Mouse (Mus musculus) heart, embryonic 10.5 days (tissue): Measurements from ENCODE around the gene Actr5. TPM values are rescaled to one million over a fixed set of nuclear protein-coding genes. Genes with fewer than 3 reads are reported as not detected.
A peak's percentile ranks its signal among the peaks of the same experiment; 100 is the strongest.

ENCODE experiments used
- DNase-seq: peaks from one replicate; pipeline ENCODE4 v3.0.0-alpha.2; 2017; ENCODE audit warnings: low spot score
- H3K27ac ChIP-seq: fragments of 300-500 bp; sonication (generic); 2 replicates; pipeline ENCODE4 v1.5.1; 2016; ENCODE audit warnings: mild to moderate bottlenecking
- H3K27me3 ChIP-seq: fragments of 300-500 bp; sonication (generic); 2 replicates; pipeline ENCODE4 v1.6.1; 2016; ENCODE audit warnings: mild to moderate bottlenecking; ENCODE audit not compliant: poor library complexity, insufficient read depth, severe bottlenecking
- H3K36me3 ChIP-seq: fragments of 300-500 bp; sonication (generic); 2 replicates; pipeline ENCODE4 v1.6.1; 2016; ENCODE audit warnings: mild to moderate bottlenecking, moderate library complexity
- H3K4me1 ChIP-seq: fragments of 300-500 bp; sonication (generic); 2 replicates; pipeline ENCODE4 v1.6.1; 2016; ENCODE audit warnings: mild to moderate bottlenecking
- H3K4me3 ChIP-seq: fragments of 300-500 bp; sonication (generic); 2 replicates; pipeline ENCODE4 v1.5.1; 2016; ENCODE audit warnings: mild to moderate bottlenecking, moderate library complexity
- H3K9me3 ChIP-seq: fragments of 300-500 bp; sonication (generic); 2 replicates; pipeline ENCODE4 v1.6.1; 2016; ENCODE audit warnings: mild to moderate bottlenecking, moderate library complexity
- WGBS: fragments of 180-500 bp; shearing (Covaris S2); methylation state at CpG from one replicate; pipeline ENCODE4 v1.1.7; 2016; 5-methylcytosine and 5-hydroxymethylcytosine counted together
- polyA plus RNA-seq: library from polyadenylated mRNA; unstranded; fragments of >200 nt; fragmentation: Nextera tagmentation; extraction: Ambion mirVana; gene quantifications from 2 replicates; pipeline ENCODE4 v1.2.1, GENCODE M21; 2016

Gene Actr5
- polyA plus RNA-seq, 1 experiment from 2014 or later: 12.7 TPM

GRCm38 (mm10) chr2:158616790-158617189 is 7.9 kb upstream of the Actr5 start:
- H3K4me3 ChIP-seq: no peak overlapping the region
- no peak for DNase-seq
- 8% methylated on average over 11 of the region's 11 CpGs for WGBS
- no peaks in the 10 kb centered on the region for H3K9me3 ChIP-seq
- no peak overlapping the region for H3K27ac ChIP-seq
- H3K36me3 ChIP-seq: no peaks in the 10 kb centered on the region
- peaks cover 94% of the 10 kb centered on the region for H3K27me3 ChIP-seq
- peaks cover 26% of the 10 kb centered on the region for H3K4me1 ChIP-seq

DNA sequence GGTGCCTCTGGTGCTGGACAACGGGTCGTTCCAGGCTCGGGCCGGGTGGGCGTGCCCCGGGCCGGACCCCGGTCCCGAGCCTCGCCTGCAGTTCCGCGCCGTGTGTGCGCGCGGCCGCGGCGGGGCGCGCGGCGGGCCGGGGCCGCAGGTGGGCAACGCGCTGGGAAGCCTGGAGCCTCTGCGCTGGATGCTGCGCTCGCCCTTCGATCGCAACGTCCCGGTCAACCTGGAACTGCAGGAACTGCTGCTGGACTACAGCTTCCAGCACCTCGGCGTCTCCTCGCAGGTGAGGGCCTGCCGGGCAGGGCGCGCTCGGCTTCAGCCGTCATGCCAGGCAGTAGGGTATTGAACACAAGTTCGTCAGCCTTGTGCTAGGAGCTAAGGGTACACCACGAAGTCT is 543 bp downstream of the Actr5 start:
- Histone ChIP-seq H3K27ac (peak overlapping the region; percentile 93), H3K27me3 (peaks cover 19% of the 10 kb centered on the region; the same call in 1 of the 2 replicates), H3K4me1 (peaks cover 6% of the 10 kb centered on the region; the same call in 1 of the 2 replicates), H3K36me3 (peaks cover 36% of the 10 kb centered on the region), H3K9me3 (no peaks in the 10 kb centered on the region), H3K4me3 (peak overlapping the region; percentile 98)
- DNase-seq: no peak
- 1% methylated on average over 44 of the region's 44 CpGs for WGBS

DNA sequence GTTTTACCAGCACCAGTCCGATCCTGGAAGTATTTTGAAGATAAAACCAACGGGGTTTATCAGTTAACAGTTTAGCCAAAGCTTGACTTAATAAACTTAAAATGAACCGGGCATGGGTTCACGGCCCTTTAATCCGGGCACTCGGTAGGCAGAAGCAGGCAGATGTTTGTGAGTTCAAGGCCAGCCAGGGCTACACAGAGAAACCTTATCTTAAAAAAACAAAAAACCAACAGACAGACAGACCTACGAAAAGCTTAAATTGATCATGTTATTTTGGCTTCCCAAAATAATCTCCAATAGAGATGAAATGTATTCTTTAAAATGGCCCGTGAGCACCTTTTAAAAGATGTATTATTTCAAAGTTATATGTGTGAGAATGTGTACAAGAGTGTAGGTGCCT is 1.0 kb downstream of the Actr5 start:
- peaks cover 6% of the 10 kb centered on the region; the same call in 1 of the 2 replicates for H3K4me1 ChIP-seq
- 36% methylated on average over 8 of the region's 8 CpGs for WGBS
- H3K36me3 ChIP-seq: peaks cover 41% of the 10 kb centered on the region
- no peak for DNase-seq
- peak overlapping the region; percentile 98 for H3K4me3 ChIP-seq
- H3K9me3 ChIP-seq: no peaks in the 10 kb centered on the region
- H3K27me3 ChIP-seq: peaks cover 17% of the 10 kb centered on the region; the same call in 1 of the 2 replicates
- peak overlapping the region; percentile 93; the same call in 1 of the 2 replicates for H3K27ac ChIP-seq

- peaks cover 6% of the 10 kb centered on the region; the same call in 1 of the 2 replicates for H3K4me1 ChIP-seq
- WGBS: 69% methylated on average over 3 of the region's 3 CpGs
- H3K9me3 ChIP-seq: no peaks in the 10 kb centered on the region
- H3K27ac ChIP-seq: no peak overlapping the region
- H3K27me3 ChIP-seq: no peaks in the 10 kb centered on the region
- no peak overlapping the region for H3K4me3 ChIP-seq
- no peak for DNase-seq
- H3K36me3 ChIP-seq: peaks cover 72% of the 10 kb centered on the region
Observed at GRCm38 (mm10) chr2:158628858-158629257, 4.2 kb downstream of the Actr5 start.

DNA sequence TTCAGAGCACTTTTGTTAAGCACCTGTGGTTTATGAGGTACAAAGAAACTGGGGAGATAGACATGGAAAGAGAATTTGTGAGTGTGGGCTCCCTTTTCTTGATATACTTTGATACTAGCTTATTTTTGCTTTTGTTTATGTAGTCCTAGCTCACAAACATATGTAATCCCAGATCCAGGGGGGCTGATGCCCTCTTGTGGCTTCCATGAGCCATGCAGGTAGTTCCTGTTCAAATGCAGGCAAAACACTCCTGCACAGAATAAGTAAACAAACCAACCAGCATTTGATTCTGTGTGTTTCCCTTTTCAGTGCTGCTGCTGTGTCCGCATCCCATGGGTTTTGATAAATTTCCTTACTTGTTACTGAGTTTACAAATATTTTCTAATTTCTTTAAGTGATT is 4.7 kb downstream of the Actr5 start:
- Histone ChIP-seq H3K27me3 (no peaks in the 10 kb centered on the region), H3K4me1 (peaks cover 6% of the 10 kb centered on the region; the same call in 1 of the 2 replicates), H3K27ac (no peak overlapping the region), H3K36me3 (peaks cover 74% of the 10 kb centered on the region), H3K4me3 (no peak overlapping the region), H3K9me3 (no peaks in the 10 kb centered on the region)
- no peak for DNase-seq
- 67% methylated on average over 1 of the region's 1 CpGs for WGBS

DNA sequence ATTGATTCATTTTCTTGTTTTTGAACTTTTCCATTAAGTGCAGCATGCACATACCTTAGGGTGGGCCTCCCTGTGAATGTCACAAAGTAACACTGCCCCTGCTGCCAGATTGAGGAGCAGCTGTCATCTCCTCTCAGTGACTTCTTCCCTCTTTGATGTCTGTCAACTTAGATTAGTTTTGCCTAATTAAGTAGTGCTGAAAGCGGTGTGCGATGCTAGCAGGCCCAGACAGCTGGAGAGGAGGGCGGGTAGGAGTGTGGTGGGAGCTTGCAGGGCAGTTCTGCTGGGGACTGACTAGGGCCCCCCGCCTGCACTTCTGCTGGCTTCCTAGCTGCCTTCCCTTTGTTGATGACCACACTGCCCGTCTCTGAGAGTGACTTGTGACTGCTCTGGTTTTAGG is 7.2 kb downstream of the Actr5 start:
- DNase-seq: no peak
- WGBS: 73% methylated on average over 5 of the region's 5 CpGs
- no peaks in the 10 kb centered on the region for H3K27me3 ChIP-seq
- H3K4me3 ChIP-seq: no peak overlapping the region
- no peaks in the 10 kb centered on the region for H3K4me1 ChIP-seq
- no peaks in the 10 kb centered on the region for H3K9me3 ChIP-seq
- H3K27ac ChIP-seq: no peak overlapping the region
- H3K36me3 ChIP-seq: peaks cover 93% of the 10 kb centered on the region

- H3K9me3 ChIP-seq: no peaks in the 10 kb centered on the region
- no peak overlapping the region for H3K27ac ChIP-seq
- no peak for DNase-seq
- no peaks in the 10 kb centered on the region for H3K27me3 ChIP-seq
- no peak overlapping the region for H3K4me3 ChIP-seq
- H3K4me1 ChIP-seq: 0 out of 2 replicates have a peak, but pooled peaks cover 6% of the 10 kb centered on the region
- H3K36me3 ChIP-seq: peaks cover 40% of the 10 kb centered on the region
- WGBS: 18% methylated on average over 2 of the region's 2 CpGs
Observed at GRCm38 (mm10) chr2:158641869-158642268, 17.2 kb downstream of the Actr5 start.

- Histone ChIP-seq H3K4me3 (no peak overlapping the region), H3K4me1 (0 out of 2 replicates have a peak, but pooled peaks cover 6% of the 10 kb centered on the region), H3K27me3 (no peaks in the 10 kb centered on the region), H3K36me3 (peaks cover 33% of the 10 kb centered on the region), H3K27ac (no peak overlapping the region), H3K9me3 (no peaks in the 10 kb centered on the region)
- WGBS: 69% methylated on average over 2 of the region's 2 CpGs
- DNase-seq: no peak
Observed at GRCm38 (mm10) chr2:158642587-158642986, 17.9 kb downstream of the Actr5 start.

- Histone ChIP-seq H3K4me3 (no peak overlapping the region), H3K4me1 (0 out of 2 replicates have a peak, but pooled peaks cover 3% of the 10 kb centered on the region), H3K9me3 (no peaks in the 10 kb centered on the region), H3K36me3 (peaks cover 21% of the 10 kb centered on the region), H3K27me3 (no peaks in the 10 kb centered on the region), H3K27ac (no peak overlapping the region)
- no peak for DNase-seq
- WGBS: 87% methylated on average over 3 of the region's 3 CpGs
Observed at GRCm38 (mm10) chr2:158643791-158644190, 19.1 kb downstream of the Actr5 start.

- no peak overlapping the region for H3K27ac ChIP-seq
- H3K9me3 ChIP-seq: no peaks in the 10 kb centered on the region
- H3K4me3 ChIP-seq: no peak overlapping the region
- no peak for DNase-seq
- H3K27me3 ChIP-seq: 0 out of 2 replicates have a peak, but pooled peaks cover 5% of the 10 kb centered on the region
- peaks cover 6% of the 10 kb centered on the region for H3K4me1 ChIP-seq
- no peaks in the 10 kb centered on the region for H3K36me3 ChIP-seq
- WGBS: 54% methylated on average over 7 of the region's 7 CpGs
Observed at GRCm38 (mm10) chr2:158651159-158651908, 26.6 kb downstream of the Actr5 start.

DNA sequence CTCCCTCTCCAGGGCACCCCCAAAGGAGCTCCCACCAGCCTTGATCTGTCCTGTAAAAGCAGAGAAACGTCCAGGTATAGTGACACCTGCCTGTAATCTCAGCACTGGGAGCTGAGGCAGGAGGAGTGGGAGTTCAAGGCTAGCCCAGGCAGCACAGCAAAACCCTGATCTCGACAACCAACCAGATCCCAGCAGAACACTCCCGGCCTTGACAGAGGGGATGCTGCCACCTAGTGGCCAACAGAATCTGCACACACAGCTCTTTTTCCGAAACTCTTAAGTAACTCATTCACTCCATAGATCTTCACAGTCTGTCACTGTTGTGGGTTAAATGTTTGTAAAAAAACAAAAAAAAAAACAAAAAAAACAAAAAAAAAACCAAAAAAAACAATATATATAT is 28.3 kb downstream of the Actr5 start:
- Histone ChIP-seq H3K4me1 (peaks cover 6% of the 10 kb centered on the region), H3K27ac (no peak overlapping the region), H3K27me3 (0 out of 2 replicates have a peak, but pooled peaks cover 5% of the 10 kb centered on the region), H3K4me3 (no peak overlapping the region), H3K9me3 (no peaks in the 10 kb centered on the region; the same call in 1 of the 2 replicates), H3K36me3 (no peaks in the 10 kb centered on the region)
- DNase-seq: peak; percentile 85
- WGBS: 11% methylated on average over 4 of the region's 4 CpGs

DNA sequence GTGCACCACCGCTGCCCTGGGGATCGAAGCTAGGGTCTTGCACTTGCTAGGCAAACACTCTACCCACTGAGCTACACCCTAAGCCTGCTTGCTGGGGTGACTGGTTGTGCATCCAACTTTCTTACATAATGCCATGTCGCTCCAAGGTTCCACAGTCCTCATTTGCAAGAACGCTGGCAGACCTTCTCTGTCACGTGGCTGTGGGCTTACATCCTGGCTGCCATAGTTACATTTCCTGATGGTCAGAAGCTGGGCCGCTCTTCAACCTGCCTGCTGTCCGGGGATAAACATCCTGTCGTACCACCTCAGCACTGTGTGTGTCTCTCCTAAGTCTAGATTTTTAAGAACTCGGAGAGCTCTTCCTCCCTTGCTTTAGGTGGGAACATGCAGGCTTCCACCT is 30.0 kb downstream of the Actr5 start:
- DNase-seq: no peak
- Histone ChIP-seq H3K27ac (no peak overlapping the region), H3K4me1 (peaks cover 6% of the 10 kb centered on the region), H3K27me3 (no peaks in the 10 kb centered on the region), H3K4me3 (no peak overlapping the region), H3K9me3 (no peaks in the 10 kb centered on the region; the same call in 1 of the 2 replicates), H3K36me3 (no peaks in the 10 kb centered on the region)
- 66% methylated on average over 9 of the region's 9 CpGs for WGBS

DNA sequence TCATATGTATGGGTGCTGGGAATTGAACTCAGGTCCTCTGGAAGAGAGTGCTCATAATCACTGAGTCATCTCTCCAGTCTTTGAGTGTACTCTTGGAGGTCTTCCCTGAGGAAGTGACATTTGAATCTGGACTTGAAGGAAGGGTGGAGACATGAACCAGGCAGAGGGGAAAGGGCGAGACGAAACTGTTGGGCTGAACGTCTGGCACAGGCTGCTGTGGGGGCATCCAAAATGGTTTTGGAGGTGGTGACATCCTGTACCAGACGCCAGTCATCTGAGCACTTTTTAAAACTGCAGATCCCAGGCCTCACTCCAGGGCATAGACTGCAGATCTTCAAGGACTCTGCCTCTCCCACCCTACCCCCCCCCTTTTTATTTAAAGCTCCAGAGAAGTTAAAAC is 31.1 kb downstream of the Actr5 start:
- Histone ChIP-seq H3K27me3 (no peaks in the 10 kb centered on the region), H3K9me3 (no peaks in the 10 kb centered on the region; the same call in 1 of the 2 replicates), H3K4me3 (no peak overlapping the region), H3K27ac (no peak overlapping the region), H3K36me3 (no peaks in the 10 kb centered on the region), H3K4me1 (peaks cover 6% of the 10 kb centered on the region)
- 72% methylated on average over 4 of the region's 4 CpGs for WGBS
- no peak for DNase-seq
